Mouse (Mus musculus): ENCODE data around the gene Stat1.

DNA sequence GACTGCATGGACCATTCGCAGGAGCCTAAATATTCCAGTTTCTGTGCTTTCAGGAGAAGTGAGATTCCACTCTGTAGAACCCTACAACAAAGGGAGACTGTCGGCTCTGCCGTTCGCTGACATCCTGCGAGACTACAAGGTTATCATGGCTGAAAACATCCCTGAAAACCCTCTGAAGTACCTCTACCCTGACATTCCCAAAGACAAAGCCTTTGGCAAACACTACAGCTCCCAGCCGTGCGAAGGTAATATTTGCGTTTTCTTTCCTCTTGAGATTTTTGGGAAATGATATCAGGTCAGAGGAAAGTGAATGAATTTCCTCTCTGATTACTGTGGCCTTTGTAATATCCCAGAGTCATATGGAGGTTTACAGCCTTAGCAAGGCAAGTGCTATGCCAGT lies 16.4 kb upstream of the Stat1 start:
- no peak for TF ChIP-seq CTCF (IDR thresholded peaks at IDR 0.05; ENCODE audit: low read depth)
- TF ChIP-seq EP300 (IDR thresholded peaks at IDR 0.05; ENCODE audit: low read depth) = no peak
